Mouse (Mus musculus) megakaryocyte progenitor cell, adult 5-6 weeks (primary cell): ENCODE data around the gene Kcnma1. TPM values are rescaled to one million over a fixed set of nuclear protein-coding genes. Genes with fewer than 3 reads are reported as not detected.

Source experiments
- ATAC-seq: replicated peaks from 2 replicates; pipeline ENCODE4 v1.8.0; 2016; ENCODE audit warnings: mild to moderate bottlenecking, moderate TSS enrichment, inconsistent platforms; ENCODE audit not compliant: poor library complexity
- total RNA-seq, 2 experiments: library from RNA; stranded (forward) in 1 of 2; stranded (reverse) in 1 of 2; fragments of 157-497, 149-512 nt in 1 of 2; fragments of 200-1000 nt in 1 of 2; gene quantifications; 2 replicates each; pipeline versions ENCODE4 v1.2.3 to v1.2.4; 2015 to 2017

Kcnma1 gene
- total RNA-seq, 2 experiments from 2014 or later, result not detected

- ATAC-seq, result peak; percentile 70
These were observed 528.3 kb downstream of the Kcnma1 start for GRCm38 (mm10) chr14:23485802-23486500.

DNA sequence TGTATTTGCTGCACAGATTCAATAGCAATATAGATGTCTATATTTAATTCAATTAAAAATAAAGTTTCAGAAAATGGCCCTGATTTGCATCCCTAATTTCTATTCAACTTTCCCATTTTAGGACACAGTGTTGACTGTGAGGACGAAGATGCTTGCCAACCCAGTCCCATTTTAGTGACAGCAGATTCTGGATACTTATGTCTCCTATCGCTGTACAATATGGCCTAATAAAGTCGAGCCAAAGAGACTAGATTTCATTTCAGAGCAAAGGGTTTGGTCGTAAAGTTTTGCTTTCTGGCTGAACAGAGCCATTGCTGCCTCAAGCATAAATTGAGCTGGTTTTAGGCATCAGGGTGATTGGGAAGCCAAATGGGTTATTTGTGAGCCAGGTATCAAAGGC, 539.2 kb downstream of the Kcnma1 start:
- no peak for ATAC-seq

- ATAC-seq, result no peak
These were observed 544.2 kb downstream of the Kcnma1 start for GRCm38 (mm10) chr14:23470071-23470470.

DNA sequence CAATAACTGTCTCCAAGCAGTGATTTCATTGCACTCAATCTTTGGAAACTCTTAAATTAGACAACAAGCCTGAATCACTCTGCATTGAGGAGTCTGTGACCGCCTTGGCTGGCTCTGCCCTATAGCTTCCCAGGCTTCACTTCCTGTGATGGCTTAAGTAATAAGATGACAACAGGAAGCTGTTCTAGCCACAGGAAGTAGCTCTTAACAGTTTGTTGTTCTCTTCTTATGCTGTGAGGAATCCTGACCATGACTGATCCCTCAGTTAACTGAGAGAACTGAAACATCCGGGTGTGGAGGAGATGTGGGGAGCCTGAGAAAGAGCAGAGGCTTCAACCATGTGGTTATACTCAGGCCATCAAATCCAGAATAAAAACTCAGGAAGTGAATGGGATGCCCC, 549.2 kb downstream of the Kcnma1 start:
- ATAC-seq, result peak; percentile 99

DNA sequence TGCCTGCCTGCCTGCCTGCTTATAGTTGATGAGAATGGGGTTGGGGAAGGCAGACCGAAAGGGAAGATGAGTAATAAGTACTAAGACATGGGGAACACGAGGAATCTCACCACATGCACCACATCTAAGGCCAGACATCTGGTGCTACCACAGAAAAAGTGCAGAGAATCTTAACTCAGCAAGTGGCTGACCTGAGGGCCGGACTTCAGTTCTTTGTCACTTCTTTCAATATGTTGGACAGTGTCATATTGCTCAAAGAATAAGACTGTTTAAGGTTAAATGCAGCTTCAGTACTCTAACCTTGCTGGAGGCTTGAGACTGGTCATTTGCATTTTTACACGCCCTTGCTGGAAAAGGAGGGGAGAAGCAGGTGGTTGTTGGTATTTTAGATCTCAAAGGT, 555.7 kb downstream of the Kcnma1 start:
- no peak for ATAC-seq

- ATAC-seq, result no peak
These were observed 562.6 kb downstream of the Kcnma1 start for GRCm38 (mm10) chr14:23451681-23452080.

DNA sequence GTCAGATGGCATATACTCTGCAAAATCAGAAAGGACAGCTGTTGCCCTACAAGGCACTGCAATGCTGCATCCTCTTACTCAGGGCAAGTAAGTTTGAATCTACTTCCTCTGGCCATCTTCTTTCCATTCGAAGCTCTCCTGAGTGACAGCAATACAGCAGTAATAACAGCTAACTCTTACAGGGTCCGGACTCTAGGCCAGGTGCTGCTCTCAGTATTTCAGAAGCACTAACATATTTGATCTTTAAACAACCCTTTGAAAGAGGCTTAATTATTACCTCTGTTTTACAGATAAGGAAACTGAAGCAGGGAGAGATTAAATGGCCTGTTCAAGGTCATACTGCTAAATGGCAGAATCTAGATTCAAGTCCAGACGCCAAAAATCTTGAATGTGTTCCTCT, 576.8 kb downstream of the Kcnma1 start:
- no peak for ATAC-seq

- ATAC-seq, result no peak
These were observed 578.4 kb downstream of the Kcnma1 start for GRCm38 (mm10) chr14:23435861-23436260.

DNA sequence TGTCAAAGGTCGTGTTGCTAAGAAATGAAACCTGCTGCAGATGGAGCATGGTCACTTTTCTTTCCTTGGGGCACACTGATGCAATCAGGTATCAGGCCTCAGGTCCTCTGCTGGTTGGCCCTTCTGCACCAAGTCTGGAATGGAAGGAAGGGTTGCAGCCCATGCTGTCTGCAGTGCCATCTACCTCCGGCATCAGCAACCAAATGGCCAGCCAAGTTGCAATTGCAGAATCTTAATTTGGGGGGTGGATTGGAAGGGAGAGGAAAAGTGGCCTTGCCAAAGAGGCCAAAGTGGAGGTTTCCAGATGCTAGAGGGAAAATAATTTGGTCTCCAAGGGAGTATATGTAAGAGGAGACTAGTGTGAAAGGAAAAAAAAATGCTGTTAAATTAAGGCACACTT, 584.3 kb downstream of the Kcnma1 start:
- no peak for ATAC-seq

DNA sequence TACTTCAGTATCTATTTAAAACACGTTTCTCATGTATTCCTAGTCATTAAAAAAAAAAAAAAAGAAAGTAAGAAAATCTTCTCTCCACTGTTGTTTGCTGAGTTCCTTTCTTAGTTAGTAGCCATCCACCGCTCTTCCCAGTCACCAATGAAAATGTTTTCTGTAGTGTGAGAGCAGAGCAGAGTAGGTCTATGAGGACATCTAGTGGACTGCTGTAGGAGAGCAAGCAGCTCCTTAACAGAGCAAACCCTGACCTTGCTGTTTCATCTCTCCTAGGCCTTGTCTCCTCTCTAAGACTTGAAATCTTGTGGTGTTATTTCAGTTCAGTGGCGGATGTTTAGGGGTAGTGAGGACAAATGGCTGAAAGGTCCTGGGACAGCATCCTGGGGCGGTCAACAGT, 585.2 kb downstream of the Kcnma1 start:
- ATAC-seq, result peak; percentile 68

- no peak for ATAC-seq
These were observed 591.7 kb downstream of the Kcnma1 start for GRCm38 (mm10) chr14:23422481-23423040.

GRCm38 (mm10) chr14:23418955-23419354, 595.3 kb downstream of the Kcnma1 start:
- ATAC-seq, result no peak

DNA sequence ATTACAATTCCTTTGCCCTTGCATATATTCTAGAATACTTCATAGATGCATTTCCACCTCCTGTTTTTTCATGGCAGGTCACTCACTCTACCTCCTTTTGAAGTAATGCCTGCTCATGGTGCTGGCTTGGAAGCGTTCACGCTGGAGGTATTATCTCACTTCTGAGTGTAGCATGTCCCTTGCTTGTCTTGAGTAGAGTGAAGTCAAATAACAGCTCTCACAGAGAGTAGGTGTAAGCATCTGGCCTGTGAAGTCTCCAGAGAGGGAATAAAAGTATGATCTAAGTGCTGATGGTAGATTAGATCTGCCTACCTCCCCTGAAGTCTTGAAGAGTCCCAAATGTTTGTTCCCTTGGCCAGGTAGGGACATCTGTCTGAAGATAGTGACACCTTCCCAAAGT, 607.2 kb downstream of the Kcnma1 start:
- no peak for ATAC-seq

- peak; percentile 92 for ATAC-seq
These were observed 613.4 kb downstream of the Kcnma1 start for GRCm38 (mm10) chr14:23400777-23401469.

DNA sequence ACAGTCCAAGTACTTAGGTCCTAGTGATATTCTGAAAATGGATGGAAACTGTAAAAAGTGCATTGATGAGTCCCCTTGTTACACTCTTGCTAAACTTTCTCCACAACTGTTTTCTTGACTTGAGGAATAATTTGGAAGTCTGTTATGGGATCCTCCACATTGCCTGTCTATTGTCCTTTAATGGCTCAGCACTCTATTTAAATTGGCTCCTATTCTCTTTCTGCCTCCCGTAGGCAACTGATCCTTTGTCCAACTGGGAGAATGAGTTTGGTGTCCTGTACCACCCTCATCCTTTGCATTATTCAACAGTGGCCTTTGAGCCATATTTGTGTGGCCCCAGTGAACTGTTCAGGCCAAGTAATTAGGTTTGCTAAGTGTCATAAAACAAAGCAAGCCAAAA, 616.6 kb downstream of the Kcnma1 start:
- no peak for ATAC-seq

DNA sequence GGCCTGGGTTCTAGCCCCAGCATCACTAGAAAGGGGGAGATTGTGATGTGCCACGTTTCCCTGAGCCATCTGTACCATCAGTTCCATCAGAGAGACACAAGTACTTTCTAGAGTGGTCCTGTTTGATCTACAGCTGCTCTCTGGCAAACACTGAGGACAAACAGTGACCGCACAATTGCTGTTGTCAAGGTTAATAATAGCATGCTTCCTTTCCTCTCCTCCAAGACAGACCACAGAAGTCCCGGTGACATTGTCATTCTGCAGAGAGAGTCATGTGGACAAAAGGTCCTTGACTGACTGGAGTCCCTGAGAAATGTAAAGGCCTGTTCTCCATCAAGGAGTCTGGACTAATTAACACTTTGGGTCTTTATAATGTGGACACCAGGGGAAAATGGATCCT, 622.7 kb downstream of the Kcnma1 start:
- ATAC-seq, result peak; percentile 52

DNA sequence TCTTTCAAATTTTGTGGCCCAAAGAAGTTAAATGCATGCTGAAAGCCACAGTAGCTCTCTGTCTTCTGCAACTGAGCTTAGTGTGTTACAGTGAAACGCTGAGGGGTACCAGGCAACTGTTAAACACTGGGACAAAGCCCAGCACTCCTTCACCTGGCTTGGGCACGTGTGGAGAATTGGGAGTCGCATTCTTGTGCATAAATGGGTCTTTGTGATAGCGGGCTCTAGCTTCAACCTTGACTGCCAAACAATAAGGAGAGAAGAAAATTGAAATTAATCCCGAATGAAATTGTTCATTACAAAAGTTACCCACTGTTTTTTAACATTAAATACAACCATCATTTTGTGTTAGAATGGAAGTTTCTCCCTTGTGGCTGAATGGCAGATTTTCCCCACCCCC, 623.5 kb downstream of the Kcnma1 start:
- no peak for ATAC-seq

GRCm38 (mm10) chr14:23390161-23390560, 624.1 kb downstream of the Kcnma1 start:
- no peak for ATAC-seq

- ATAC-seq, result no peak
These were observed 627.5 kb downstream of the Kcnma1 start for GRCm38 (mm10) chr14:23386786-23387185.

DNA sequence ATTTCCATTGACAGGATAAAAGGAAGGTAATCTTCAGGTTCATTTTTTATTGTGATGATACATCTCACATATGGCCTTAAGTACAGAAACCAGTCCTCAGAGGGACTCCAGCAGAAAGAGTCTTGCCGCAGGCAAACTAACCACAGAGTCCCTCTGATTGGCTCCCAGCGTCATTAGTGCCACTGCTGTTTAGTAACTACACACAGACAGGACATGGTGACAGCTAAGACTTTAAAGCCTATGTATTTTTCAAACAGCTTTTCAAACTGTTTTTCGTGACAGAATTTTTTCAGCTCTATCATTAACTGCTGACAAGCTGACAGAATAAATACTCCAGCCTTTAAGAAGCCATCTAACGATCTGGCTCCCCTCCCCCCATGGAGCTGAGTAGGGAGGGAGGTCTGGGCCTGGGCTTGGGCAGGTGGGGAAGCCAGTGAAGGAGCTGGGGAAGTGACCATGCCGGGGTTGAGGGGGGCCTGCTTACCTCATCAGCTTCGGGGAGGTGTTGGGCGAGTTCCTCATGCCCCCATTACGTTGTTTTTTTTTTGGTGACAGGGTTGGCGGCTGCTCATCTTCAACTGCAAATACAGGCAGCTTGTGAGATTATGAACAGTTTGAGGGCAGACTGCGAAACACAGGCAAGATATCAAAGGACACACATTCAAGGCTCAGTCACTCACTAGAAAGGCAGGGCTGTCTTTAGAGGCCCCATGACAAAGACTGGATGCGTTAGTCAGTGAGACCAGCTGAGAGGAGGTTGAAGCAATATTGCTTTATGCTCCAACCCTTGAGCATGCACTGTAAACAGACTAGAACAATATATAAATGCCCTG, 628.3 kb downstream of the Kcnma1 start:
- ATAC-seq, result 0 out of 2 replicates have a peak, but pooled peaks have one; percentile 34

- ATAC-seq, result no peak
These were observed 635.8 kb downstream of the Kcnma1 start for GRCm38 (mm10) chr14:23378351-23379087.
